Mouse (Mus musculus) heart, postnatal 0 days (tissue): ENCODE results near the gene Stambp.

Experiments used
- CTCF ChIP-seq: IDR thresholded peaks from 2 replicates; pipeline ENCODE4 v1.5.1; 2016; ENCODE audit warnings: antibody characterized with exemption, control low read depth, low read depth
- EP300 ChIP-seq: IDR thresholded peaks from 2 replicates; pipeline ENCODE4 v1.6.1; 2016; ENCODE audit warnings: antibody characterized with exemption, low read depth

GRCm38 (mm10) chr6:83577534-83577933 lies 5.0 kb upstream of the Stambp start:
- TF ChIP-seq CTCF (no peak), EP300 (no peak)
